In genomic region chr17:26561290-26561640, GRCm38 (mm10) we compare ENCODE assay signal across 8 mouse cellular contexts. TPM values are rescaled to one million over a fixed set of nuclear protein-coding genes. Genes with fewer than 3 reads are reported as not detected.
DNase-seq lines count a peak whose midpoint lies in the region; ATAC-seq lines count a peak whose summit lies in the region.

TSS of gene Ergic1 (plus strand) at chr17:26561489.

- H3K36me3 ChIP-seq in forebrain, embryonic 11.5 days (ENCODE audit: control insufficient read depth, insufficient read depth, low read length), result peaks cover 2% of the 10 kb centered on the region; the same call in 1 of the 2 replicates
- H3K36me3 ChIP-seq in heart, embryonic 15.5 days, result 0 out of 2 replicates have a peak, but pooled peaks cover 5% of the 10 kb centered on the region
- peaks cover 28% of the 10 kb centered on the region for H3K36me3 ChIP-seq in liver, embryonic 12.5 days
- no peaks in the 10 kb centered on the region for H3K36me3 ChIP-seq in splenic B cell, adult 2 months (ENCODE audit: control insufficient read depth, insufficient read depth, low read length, poor library complexity, severe bottlenecking)

- H3K4me3 ChIP-seq in forebrain, embryonic 11.5 days (ENCODE audit: low read depth, low read length), result peak within 1 kb of the TSS; percentile 84
- H3K4me3 ChIP-seq in heart, embryonic 15.5 days, result peak within 1 kb of the TSS; percentile 90
- H3K4me3 ChIP-seq in liver, embryonic 12.5 days, result peak within 1 kb of the TSS; percentile 74

- H3K27me3 ChIP-seq in forebrain, embryonic 11.5 days (ENCODE audit: control insufficient read depth, insufficient read depth, low read length), result no peaks in the 10 kb centered on the region
- no peaks in the 10 kb centered on the region for H3K27me3 ChIP-seq in heart, embryonic 15.5 days
- H3K27me3 ChIP-seq in liver, embryonic 12.5 days (replicated peaks), result peaks cover 10% of the 10 kb centered on the region
- H3K27me3 ChIP-seq in splenic B cell, adult 2 months (ENCODE audit: control insufficient read depth, insufficient read depth, low read length, poor library complexity, severe bottlenecking), result no peaks in the 10 kb centered on the region

- DNase-seq in c-Kit-positive CD71-negative TER-119-negative erythroid progenitor cells, embryonic 14.5 days (ENCODE audit: low read depth), result peak; percentile 77
- peak; percentile 95 for DNase-seq in forebrain, embryonic 11.5 days (ENCODE audit: low spot score)
- peak; percentile 96 for DNase-seq in kidney, postnatal 14 days
- peak; percentile 79 for DNase-seq in naive thymus-derived CD4-positive, alpha-beta T cell, adult 2 months (ENCODE audit: low read depth)
- peak; percentile 82 for DNase-seq in splenic B cell, adult 2 months (ENCODE audit: low read depth, low spot score)

- H3K4me1 ChIP-seq in forebrain, embryonic 11.5 days (replicated peaks; ENCODE audit: control insufficient read depth, insufficient read depth, low read length), result peaks cover 14% of the 10 kb centered on the region
- H3K4me1 ChIP-seq in heart, embryonic 15.5 days (replicated peaks), result peaks cover 26% of the 10 kb centered on the region
- H3K4me1 ChIP-seq in liver, embryonic 12.5 days, result peaks cover 54% of the 10 kb centered on the region

- no peaks in the 10 kb centered on the region for H3K9me3 ChIP-seq in forebrain, embryonic 11.5 days (ENCODE audit: control insufficient read depth, low read length)
- H3K9me3 ChIP-seq in heart, embryonic 15.5 days (replicated peaks), result no peaks in the 10 kb centered on the region
- 0 out of 2 replicates have a peak, but pooled peaks cover 3% of the 10 kb centered on the region for H3K9me3 ChIP-seq in liver, embryonic 12.5 days (replicated peaks)

- ATAC-seq in CD4-positive, CD25-positive, alpha-beta regulatory T cell, adult 4 months, result peak; percentile 82
- ATAC-seq in forebrain, embryonic 11.5 days (replicated peaks; ENCODE audit: low FRiP score), result peak; percentile 97
- ATAC-seq in heart, embryonic 15.5 days (replicated peaks; ENCODE audit: insufficient number of reproducible peaks, insufficient read depth, low FRiP score, low read depth), result peak; percentile 89
- peak; percentile 91 for ATAC-seq in liver, embryonic 12.5 days

- H3K4me2 ChIP-seq in forebrain, embryonic 11.5 days (ENCODE audit: low read depth, low read length, severe bottlenecking), result peak within 1 kb of the TSS; percentile 74
- peak within 1 kb of the TSS; percentile 94 for H3K4me2 ChIP-seq in heart, embryonic 15.5 days
- peak within 1 kb of the TSS; percentile 97 for H3K4me2 ChIP-seq in liver, embryonic 12.5 days

- peak within 1 kb of the TSS; percentile 82 for H3K9ac ChIP-seq in forebrain, embryonic 11.5 days (ENCODE audit: low read length)
- H3K9ac ChIP-seq in heart, embryonic 15.5 days, result peak within 1 kb of the TSS; percentile 85
- H3K9ac ChIP-seq in liver, embryonic 12.5 days, result peak within 1 kb of the TSS; percentile 81

- WGBS in forebrain, embryonic 11.5 days, result under 1% methylated on average over 32 of the region's 36 CpGs
- under 1% methylated on average over 36 of the region's 36 CpGs for WGBS in heart, embryonic 15.5 days
- WGBS in liver, embryonic 12.5 days (ENCODE audit: insufficient replicate concordance), result under 1% methylated on average over 24 of the region's 36 CpGs

- H3K27ac ChIP-seq in forebrain, embryonic 11.5 days (ENCODE audit: low read depth, low read length), result peak within 1 kb of the TSS; percentile 48
- peak within 1 kb of the TSS; percentile 79 for H3K27ac ChIP-seq in heart, embryonic 15.5 days
- H3K27ac ChIP-seq in liver, embryonic 12.5 days, result peak within 1 kb of the TSS; percentile 73

RNA-seq across cellular contexts. Expression of gene Ergic1, which starts in this region (rescaled TPM):
- 10 to 100 TPM; 37.2 to 77.2 TPM for polyA plus RNA-seq in CD4-positive, CD25-positive, alpha-beta regulatory T cell, adult 4 months (2017; shearing (Covaris generic))
- polyA plus RNA-seq in forebrain, embryonic 11.5 days (2014; fragmentation: Nextera tagmentation; extraction: Ambion mirVana), result 139 and 145 TPM in 2 replicates
- 75.0 and 92.0 TPM in 2 replicates for polyA plus RNA-seq in heart, embryonic 15.5 days (2015; fragmentation: Nextera tagmentation; extraction: Ambion mirVana)
- polyA plus RNA-seq in liver, embryonic 12.5 days (2016; fragmentation: Nextera tagmentation; extraction: Ambion mirVana), result 44.6 and 45.7 TPM in 2 replicates

Comparison
In these comparisons a context has a peak if more than half of its experiments do, and no peak if none do; other contexts are left out.
1. Peak in every context shown above with its lines: DNase-seq, ATAC-seq, H3K4me3 ChIP-seq and H3K27ac ChIP-seq.